In the genomic region with DNA sequence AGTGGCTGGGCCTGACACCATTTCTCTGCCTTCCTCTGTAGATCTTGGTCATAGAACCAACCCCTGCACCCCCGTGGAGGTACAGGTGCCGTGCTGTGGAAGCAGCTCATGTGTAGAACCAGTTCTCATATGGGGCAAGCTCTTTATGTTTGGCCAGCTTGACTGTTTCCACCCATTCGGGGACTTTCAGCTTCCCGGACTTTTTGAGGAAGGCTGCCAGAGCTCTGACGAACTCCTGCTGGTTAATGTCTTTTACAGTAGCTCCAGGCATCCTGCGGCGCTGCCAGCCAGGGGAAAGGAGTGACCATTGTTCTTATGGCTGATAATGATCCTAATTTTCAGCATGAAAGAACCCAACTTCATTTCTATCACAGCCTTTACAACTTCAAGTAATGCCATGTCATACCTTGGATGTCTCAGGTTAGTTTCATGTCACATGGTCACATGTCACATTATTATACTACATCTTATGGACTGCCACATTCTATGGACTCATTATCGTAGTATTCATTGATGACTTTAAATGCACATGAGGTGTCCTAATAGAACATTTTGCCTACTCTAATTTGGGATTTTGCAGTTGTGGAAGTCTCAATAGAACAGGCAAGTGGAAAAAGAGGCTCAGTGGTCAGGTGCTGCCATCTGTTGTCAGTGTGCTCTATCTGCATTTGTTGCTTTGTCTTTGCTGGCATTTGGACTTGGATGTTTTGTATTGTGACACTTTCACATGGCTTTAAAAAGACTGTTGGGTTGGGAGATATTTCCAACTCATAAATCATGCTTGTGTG, we compare ENCODE assay signal across 9 mouse cellular contexts. TPM values are rescaled to one million over a fixed set of nuclear protein-coding genes. Genes with fewer than 3 reads are reported as not detected.
DNase-seq lines count a peak whose midpoint lies in the region; ATAC-seq and TF ChIP-seq lines count a peak whose summit lies in the region.
"Had no signal": no experiment of that assay in that cellular context is flagged by ENCODE, and none has a peak within 500 bp of the region (broad histone marks: within the 10 kb centered on the region; RNA-seq: fewer than 3 reads in every experiment).

No protein-coding gene starts in this region.

- WGBS in hindbrain, embryonic 11.5 days = 42% methylated on average over 8 of the region's 8 CpGs
- WGBS in hindbrain, embryonic 12.5 days = 40% methylated on average over 8 of the region's 8 CpGs
- WGBS in liver, embryonic 14.5 days (ENCODE audit: insufficient replicate concordance) = 51% methylated on average over 8 of the region's 8 CpGs

- no peaks in the 10 kb centered on the region for H3K9me3 ChIP-seq in hindbrain, embryonic 11.5 days (ENCODE audit: control insufficient read depth, low read length)
- no peaks in the 10 kb centered on the region for H3K9me3 ChIP-seq in hindbrain, embryonic 12.5 days (replicated peaks)
- no peaks in the 10 kb centered on the region for H3K9me3 ChIP-seq in liver, embryonic 14.5 days (ENCODE audit: control insufficient read depth, low read length)
- H3K9me3 ChIP-seq: limb, embryonic 13.5 days had no signal

- H3K27me3 ChIP-seq in hindbrain, embryonic 11.5 days (ENCODE audit: control insufficient read depth, insufficient read depth, low read length) = no peaks in the 10 kb centered on the region
- H3K27me3 ChIP-seq in hindbrain, embryonic 12.5 days = no peaks in the 10 kb centered on the region
- H3K27me3 ChIP-seq in liver, embryonic 14.5 days (ENCODE audit: control insufficient read depth, insufficient read depth, low read length) = no peaks in the 10 kb centered on the region
- H3K27me3 ChIP-seq: limb, embryonic 13.5 days had no signal

- no peaks in the 10 kb centered on the region for H3K4me1 ChIP-seq in hindbrain, embryonic 11.5 days (replicated peaks; ENCODE audit: control insufficient read depth, insufficient read depth, low read length)
- H3K4me1 ChIP-seq in hindbrain, embryonic 12.5 days = no peaks in the 10 kb centered on the region
- peaks cover 3% of the 10 kb centered on the region; the same call in 1 of the 2 replicates for H3K4me1 ChIP-seq in cortical plate, adult 2 months (ENCODE audit: control insufficient read depth, insufficient read depth, low read length)
- H3K4me1 ChIP-seq in liver, embryonic 14.5 days (replicated peaks; ENCODE audit: control insufficient read depth in 2 of 2, insufficient read depth in 2 of 2, low read length in 1 of 2) = peaks cover 4 to 8% of the 10 kb centered on the region in 2 experiments

- H3K36me3 ChIP-seq in hindbrain, embryonic 11.5 days (ENCODE audit: control insufficient read depth, insufficient read depth, low read length) = no peaks in the 10 kb centered on the region
- H3K36me3 ChIP-seq in hindbrain, embryonic 12.5 days = no peaks in the 10 kb centered on the region
- no peaks in the 10 kb centered on the region for H3K36me3 ChIP-seq in liver, embryonic 14.5 days (replicated peaks; ENCODE audit: control insufficient read depth, insufficient read depth, low read depth)
- H3K36me3 ChIP-seq: limb, embryonic 13.5 days had no signal

- no peak overlapping the region for H3K4me2 ChIP-seq in hindbrain, embryonic 11.5 days (replicated peaks; ENCODE audit: low read depth, low read length)
- H3K4me2 ChIP-seq in hindbrain, embryonic 12.5 days (replicated peaks) = no peak overlapping the region
- H3K4me2 ChIP-seq in liver, embryonic 14.5 days (ENCODE audit: low read depth) = no peak overlapping the region
- H3K4me2 ChIP-seq: limb, embryonic 13.5 days had no signal

- no peak for TF ChIP-seq POLR2A in cortical plate, adult 2 months (IDR thresholded peaks at IDR 0.05; ENCODE audit: extremely low read depth, insufficient read depth, low read length)

- peak; percentile 97 for TF ChIP-seq CTCF in cortical plate, adult 2 months (IDR thresholded peaks at IDR 0.05; ENCODE audit: extremely low read depth, insufficient read depth, low read length)
- peak; percentile 76 for TF ChIP-seq CTCF in liver, embryonic 14.5 days (IDR thresholded peaks at IDR 0.05; ENCODE audit: low read depth)

- H3K27ac ChIP-seq in hindbrain, embryonic 11.5 days (ENCODE audit: low read depth, low read length) = no peak overlapping the region
- H3K27ac ChIP-seq in hindbrain, embryonic 12.5 days = no peak overlapping the region
- H3K27ac ChIP-seq in cortical plate, adult 2 months (ENCODE audit: insufficient read depth, low read length) = no peak overlapping the region
- no peak overlapping the region for H3K27ac ChIP-seq in liver, embryonic 14.5 days
- H3K27ac ChIP-seq: limb, embryonic 13.5 days had no signal

- TF ChIP-seq EP300 in liver, embryonic 14.5 days (IDR thresholded peaks at IDR 0.05; ENCODE audit: low read depth) = no peak

- no peak for ATAC-seq in hindbrain, embryonic 11.5 days (ENCODE audit: low FRiP score)
- ATAC-seq in hindbrain, embryonic 12.5 days (ENCODE audit: low FRiP score) = no peak
- no peak for ATAC-seq in liver, embryonic 14.5 days (ENCODE audit: insufficient read depth)

- no peak overlapping the region for H3K4me3 ChIP-seq in hindbrain, embryonic 11.5 days (ENCODE audit: low read depth, low read length)
- no peak overlapping the region for H3K4me3 ChIP-seq in hindbrain, embryonic 12.5 days
- H3K4me3 ChIP-seq in cortical plate, adult 2 months (ENCODE audit: insufficient read depth, low read length) = no peak overlapping the region
- no peak overlapping the region for H3K4me3 ChIP-seq in liver, embryonic 14.5 days (ENCODE audit: insufficient read depth in 1 of 2, low read depth in 2 of 2, low read length in 2 of 2)
- H3K4me3 ChIP-seq: limb, embryonic 13.5 days had no signal

- no peak overlapping the region for H3K9ac ChIP-seq in hindbrain, embryonic 11.5 days (ENCODE audit: low read depth, low read length)
- no peak overlapping the region for H3K9ac ChIP-seq in hindbrain, embryonic 12.5 days
- no peak overlapping the region for H3K9ac ChIP-seq in liver, embryonic 14.5 days (replicated peaks)
- H3K9ac ChIP-seq: limb, embryonic 13.5 days had no signal

- DNase-seq in hindbrain, embryonic 11.5 days (ENCODE audit: low spot score) = peak; percentile 53
- DNase-seq in 416B (ENCODE audit: low read depth) (peak; percentile 69), adipocyte (ENCODE audit: low spot score) (peak; percentile 80)
- peak; percentile 74 for DNase-seq in induced T-regulatory cell, adult 2 months (ENCODE audit: low read depth)
- peak in 1 of 3 experiments; percentile 31 for DNase-seq in liver, embryonic 14.5 days (ENCODE audit: low read depth in 3 of 3, low spot score in 3 of 3)
- DNase-seq in thymus, postnatal 0 days (ENCODE audit: low spot score) = peak; percentile 48

RNA-seq across cellular contexts. Expression of gene Gopc, which starts 3.1 kb away (rescaled TPM):
- polyA plus RNA-seq in hindbrain, embryonic 11.5 days (2014; fragmentation: Nextera tagmentation; extraction: Ambion mirVana) = 19.8 and 20.6 TPM in 2 replicates
- 30.4 and 32.1 TPM in 2 replicates for polyA plus RNA-seq in hindbrain, embryonic 12.5 days (2016; fragmentation: Nextera tagmentation; extraction: Ambion mirVana)
- 22.8 and 23.8 TPM in 2 replicates for polyA plus RNA-seq in cortical plate, adult 2 months (2012; rRNA removed)
- 1.8 and 3.0 TPM in 2 replicates for polyA plus RNA-seq in liver, embryonic 14.5 days (2012; rRNA removed)
- 2.8 and 4.0 TPM in 2 replicates for polyA plus RNA-seq in liver, embryonic 14.5 days (2014; fragmentation: Nextera tagmentation; extraction: Ambion mirVana)
- polyA plus RNA-seq in thymus, postnatal 0 days (2015; fragmentation: Nextera tagmentation; extraction: Ambion mirVana) = 12.2 and 12.3 TPM in 2 replicates

RNA-seq across cellular contexts. Expression of gene Nepn, which starts 3.8 kb away (rescaled TPM):
- not detected in 2 replicates for polyA plus RNA-seq in hindbrain, embryonic 11.5 days (2014; fragmentation: Nextera tagmentation; extraction: Ambion mirVana)
- polyA plus RNA-seq in hindbrain, embryonic 12.5 days (2016; fragmentation: Nextera tagmentation; extraction: Ambion mirVana) = not detected in 2 replicates
- polyA plus RNA-seq in cortical plate, adult 2 months (2012; rRNA removed) = 0.08 TPM in 1 of 2 replicates, not detected in the other
- 0.01 TPM in 1 of 2 replicates, not detected in the other for polyA plus RNA-seq in liver, embryonic 14.5 days (2012; rRNA removed)
- 0.10 TPM in 1 of 2 replicates, not detected in the other for polyA plus RNA-seq in liver, embryonic 14.5 days (2014; fragmentation: Nextera tagmentation; extraction: Ambion mirVana)
- polyA plus RNA-seq in thymus, postnatal 0 days (2015; fragmentation: Nextera tagmentation; extraction: Ambion mirVana) = 0.07 and 0.09 TPM in 2 replicates

RNA-seq across cellular contexts. Expression of gene Gm26741, which starts 26.4 kb away (rescaled TPM):
- not detected in 2 replicates for polyA plus RNA-seq in hindbrain, embryonic 11.5 days (2014; fragmentation: Nextera tagmentation; extraction: Ambion mirVana)
- not detected in 2 replicates for polyA plus RNA-seq in hindbrain, embryonic 12.5 days (2016; fragmentation: Nextera tagmentation; extraction: Ambion mirVana)
- not detected in 2 replicates for polyA plus RNA-seq in cortical plate, adult 2 months (2012; rRNA removed)
- not detected in 2 replicates for polyA plus RNA-seq in liver, embryonic 14.5 days (2012; rRNA removed)
- polyA plus RNA-seq in liver, embryonic 14.5 days (2014; fragmentation: Nextera tagmentation; extraction: Ambion mirVana) = not detected in 2 replicates
- not detected in 2 replicates for polyA plus RNA-seq in thymus, postnatal 0 days (2015; fragmentation: Nextera tagmentation; extraction: Ambion mirVana)
- polyA plus RNA-seq: limb, embryonic 13.5 days had no signal

RNA-seq across cellular contexts. Expression of gene Nus1, which starts 32.3 kb away (rescaled TPM):
- 17.1 and 17.6 TPM in 2 replicates for polyA plus RNA-seq in hindbrain, embryonic 11.5 days (2014; fragmentation: Nextera tagmentation; extraction: Ambion mirVana)
- 19.2 and 20.1 TPM in 2 replicates for polyA plus RNA-seq in hindbrain, embryonic 12.5 days (2016; fragmentation: Nextera tagmentation; extraction: Ambion mirVana)
- polyA plus RNA-seq in cortical plate, adult 2 months (2012; rRNA removed) = 32.3 and 32.5 TPM in 2 replicates
- 7.1 and 8.4 TPM in 2 replicates for polyA plus RNA-seq in liver, embryonic 14.5 days (2012; rRNA removed)
- polyA plus RNA-seq in liver, embryonic 14.5 days (2014; fragmentation: Nextera tagmentation; extraction: Ambion mirVana) = 4.9 and 5.1 TPM in 2 replicates
- polyA plus RNA-seq in thymus, postnatal 0 days (2015; fragmentation: Nextera tagmentation; extraction: Ambion mirVana) = 8.3 and 11.0 TPM in 2 replicates
